Mouse (Mus musculus) spleen, postnatal 36 days (tissue): ENCODE data around the gene Gria4.
"Not testable (repeated sequence)": the region's sequence is repeated elsewhere in the genome, so short reads cannot be mapped to it uniquely, and the experiment has no call there.

Source experiments
- DNase-seq, 2 experiments: peaks; one replicate each; pipeline ENCODE4 v3.0.0; 2022; ENCODE audit warnings: low spot score in 2 of 2, mixed read lengths in 1 of 2

Gria4 gene

DNA sequence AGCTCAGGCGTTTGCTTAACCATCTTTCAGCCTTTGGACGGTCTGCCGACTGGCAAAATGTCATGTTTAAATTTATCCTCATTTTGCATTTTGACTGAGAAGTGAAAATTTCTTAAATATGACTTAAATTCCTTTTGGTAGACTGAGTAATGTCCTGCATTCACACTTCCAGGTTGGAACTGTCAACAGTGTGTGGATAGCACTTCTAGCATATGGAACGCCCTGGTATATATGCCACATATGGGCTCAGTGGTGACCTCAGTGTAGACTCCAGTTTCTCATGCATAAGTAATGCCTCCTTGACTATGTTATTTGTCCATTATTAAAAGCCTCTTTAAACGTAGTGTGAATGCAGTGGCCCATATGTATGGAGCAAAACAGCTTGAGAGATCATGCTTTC lies 222.4 kb downstream of the Gria4 start:
- DNase-seq, result no peak

DNA sequence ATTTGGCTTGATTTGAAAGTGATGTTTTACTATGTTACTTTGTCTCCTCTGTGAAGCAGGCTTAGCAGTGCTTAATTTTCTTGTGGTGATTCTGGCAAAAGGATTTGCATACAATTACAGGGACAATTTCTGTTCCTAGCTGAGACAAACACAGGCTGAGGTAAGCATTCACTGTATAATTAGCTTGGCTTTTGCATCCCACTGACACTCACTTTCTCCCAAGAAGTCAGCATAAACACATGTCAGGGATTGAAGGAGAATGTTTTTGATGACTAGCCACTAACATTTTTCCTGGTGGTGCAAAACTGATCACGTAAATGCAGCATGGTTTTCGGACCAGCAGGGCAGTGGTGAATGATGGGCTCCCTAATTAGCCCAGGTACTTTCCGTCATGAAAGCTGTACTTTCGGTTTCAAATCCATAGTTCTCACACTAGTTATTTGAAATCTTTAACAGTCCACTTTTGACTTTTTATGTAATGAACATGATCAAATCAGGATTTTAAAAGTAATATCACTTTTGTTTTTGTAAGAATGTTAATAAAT lies 240.5 kb downstream of the Gria4 start:
- DNase-seq, result no peak

DNA sequence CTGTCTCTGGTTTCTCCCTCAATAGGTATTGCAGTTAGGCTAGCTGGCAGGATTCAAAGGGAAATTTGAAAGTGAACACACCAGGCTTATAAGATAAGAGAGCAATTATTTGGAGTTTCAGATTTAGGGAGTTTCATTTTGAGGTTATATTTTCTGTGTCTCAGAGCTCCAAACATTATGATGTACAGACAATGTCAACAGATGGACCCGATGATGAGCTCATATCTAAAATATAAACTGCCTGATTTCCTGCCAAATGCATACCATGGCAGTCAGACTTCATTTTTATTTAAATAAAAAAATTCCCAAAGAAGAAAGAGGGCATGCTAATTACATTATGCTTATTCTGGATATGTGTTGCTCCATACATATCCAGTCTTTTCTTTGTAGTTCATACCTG lies 256.8 kb downstream of the Gria4 start:
- DNase-seq, result no peak

DNA sequence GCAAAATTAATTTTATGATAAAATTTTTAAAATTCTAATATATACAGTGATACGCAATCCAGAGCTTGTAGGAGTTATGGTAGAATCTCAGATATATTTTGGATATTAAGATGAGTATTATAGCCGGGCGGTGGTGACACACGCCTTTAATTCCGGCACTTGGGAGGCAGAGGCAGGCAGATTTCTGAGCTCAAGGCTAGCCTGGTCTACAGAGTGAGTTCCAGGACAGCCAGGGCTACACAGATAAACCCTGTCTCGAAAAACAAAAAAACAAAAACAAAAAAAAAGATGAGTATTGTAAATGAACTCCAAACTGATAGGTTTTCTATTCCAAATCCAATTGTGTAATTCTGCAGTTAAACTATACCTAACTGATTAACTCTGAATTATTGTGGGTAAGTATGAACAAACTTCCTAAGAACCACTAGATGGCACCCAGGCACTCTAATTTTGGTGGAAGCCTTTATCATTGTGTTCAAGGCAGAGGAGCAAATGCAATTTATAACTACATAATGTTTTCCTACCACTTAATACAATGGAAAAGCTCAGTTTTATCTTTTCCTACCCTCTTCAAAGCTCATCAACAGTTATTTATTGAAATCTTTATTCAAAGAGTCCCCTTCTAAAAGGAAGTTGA lies 259.4 kb downstream of the Gria4 start:
- no peak for DNase-seq

DNA sequence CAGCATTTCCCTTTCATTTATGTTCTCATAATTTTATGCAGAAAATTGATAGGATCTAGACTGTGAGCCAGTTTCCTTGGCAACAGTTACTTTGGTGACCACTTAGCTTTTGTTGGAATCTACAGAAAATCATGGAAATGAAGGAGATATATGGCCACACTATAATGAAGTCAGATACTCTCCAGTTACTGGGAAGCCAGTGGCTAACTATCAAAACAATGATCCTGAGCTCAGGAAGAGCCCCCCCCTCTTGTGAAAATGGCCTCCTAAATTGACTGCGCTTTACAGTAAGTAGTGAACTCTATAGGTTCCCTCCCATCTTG lies 281.5 kb downstream of the Gria4 start:
- DNase-seq, result no peak

DNA sequence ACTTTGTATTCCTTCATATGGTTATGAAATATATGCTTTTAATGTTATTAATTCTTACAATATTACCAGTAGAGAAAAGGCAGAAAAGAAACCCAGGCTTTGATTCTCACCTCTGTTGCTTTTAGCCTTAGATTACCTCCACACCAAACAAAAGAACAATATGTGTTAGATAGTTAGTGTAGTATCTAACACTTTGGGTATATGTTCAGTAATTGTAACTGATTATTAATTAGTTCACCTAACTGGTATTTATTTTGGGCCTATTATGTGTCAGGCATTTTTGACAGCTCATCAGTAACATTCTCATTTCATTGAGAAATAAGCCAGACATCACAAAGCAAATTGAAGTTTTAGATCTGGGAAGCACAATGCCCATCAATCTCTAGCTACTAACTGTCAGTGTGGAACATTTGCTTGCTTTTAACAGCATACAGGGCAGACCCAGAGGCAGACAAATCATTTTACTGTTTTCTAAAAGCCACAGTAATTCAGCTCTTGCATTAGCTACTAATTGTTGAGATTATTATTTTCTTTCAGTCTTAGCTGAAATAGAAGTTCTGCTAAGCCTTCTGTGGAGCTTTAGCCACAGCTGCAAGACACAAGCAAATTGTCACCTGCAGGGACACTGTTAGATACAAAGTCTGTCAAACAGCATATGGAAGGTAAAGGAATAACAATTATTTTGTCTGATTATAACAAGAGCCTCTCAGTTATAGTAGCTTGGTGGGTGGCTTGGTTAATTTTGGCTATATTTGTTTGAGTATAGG lies 282.1 kb downstream of the Gria4 start:
- no peak for DNase-seq

DNA sequence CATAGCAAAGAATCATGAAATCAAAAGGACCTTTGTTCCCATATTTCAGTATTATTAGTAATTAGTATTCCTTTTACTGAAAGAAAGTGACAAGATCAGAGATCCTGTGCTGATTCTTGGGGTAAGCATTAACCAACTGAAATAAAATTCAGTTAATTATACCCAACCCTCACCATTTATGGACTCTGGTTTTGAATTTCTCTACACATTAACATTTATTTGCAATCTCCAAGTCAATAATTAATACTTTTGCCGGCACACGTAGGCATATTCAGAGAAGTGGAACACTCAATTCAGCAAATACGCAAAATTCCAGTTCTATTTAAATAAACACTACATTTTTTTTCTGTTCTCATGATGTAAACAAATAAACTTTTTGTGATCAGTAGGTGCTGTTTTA lies 289.9 kb downstream of the Gria4 start:
- DNase-seq, result no peak

DNA sequence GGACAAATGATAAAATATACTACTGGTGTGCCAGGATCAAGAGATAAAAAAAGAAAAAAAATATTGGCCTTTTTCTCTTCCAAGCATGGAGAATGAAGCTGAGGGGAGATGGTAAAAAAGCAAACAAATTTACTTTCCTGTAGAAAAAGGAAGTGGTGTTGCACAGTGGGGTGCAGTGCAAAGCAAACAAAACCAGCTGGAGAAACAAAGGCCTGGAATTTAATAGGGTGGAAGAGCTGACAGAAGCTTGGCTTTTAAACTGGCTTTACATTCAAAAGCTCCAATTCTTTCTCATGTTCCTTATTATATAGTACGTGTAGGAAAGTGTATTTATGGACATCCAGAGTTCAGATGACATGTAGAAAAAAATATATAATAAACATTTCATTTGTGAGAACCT lies 290.9 kb downstream of the Gria4 start:
- DNase-seq, result no peak

DNA sequence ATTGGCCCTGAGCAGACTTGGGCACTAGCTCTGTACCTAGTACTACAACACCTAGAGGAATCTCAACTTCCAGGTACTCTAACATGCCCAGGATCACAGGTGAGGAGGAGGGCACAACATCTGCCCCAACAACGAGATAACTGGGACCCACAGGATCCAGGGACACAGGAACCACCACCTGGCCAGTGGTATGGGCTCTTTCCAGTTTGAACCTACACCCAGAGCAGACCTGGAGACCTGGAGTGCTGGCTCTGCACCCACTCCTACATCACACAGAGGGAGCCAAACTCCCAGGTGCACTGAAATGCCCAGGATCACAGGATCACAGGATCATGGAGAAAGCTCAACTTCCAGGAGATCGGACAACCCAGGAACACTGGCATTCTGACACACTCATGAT lies 309.6 kb downstream of the Gria4 start:
- DNase-seq, result no peak

DNA sequence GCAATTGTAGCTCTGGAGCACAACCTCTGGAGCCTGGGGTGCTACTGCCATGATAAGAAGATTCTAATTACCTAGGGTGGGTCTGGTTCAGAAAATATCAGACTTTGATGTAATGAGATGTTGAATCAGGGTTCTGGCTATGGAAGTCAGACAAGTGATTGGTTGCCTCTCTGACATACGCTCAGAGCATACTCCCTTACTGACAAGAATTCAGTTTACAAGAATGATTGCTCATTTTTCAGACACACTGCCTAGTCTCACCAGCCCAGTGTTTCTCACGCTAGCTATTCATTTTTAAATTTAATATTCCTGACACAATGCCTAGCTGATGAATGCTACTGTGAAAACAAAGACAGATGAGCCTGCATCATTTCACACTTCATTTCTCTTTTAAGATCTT lies 311.5 kb downstream of the Gria4 start:
- no peak for DNase-seq

DNA sequence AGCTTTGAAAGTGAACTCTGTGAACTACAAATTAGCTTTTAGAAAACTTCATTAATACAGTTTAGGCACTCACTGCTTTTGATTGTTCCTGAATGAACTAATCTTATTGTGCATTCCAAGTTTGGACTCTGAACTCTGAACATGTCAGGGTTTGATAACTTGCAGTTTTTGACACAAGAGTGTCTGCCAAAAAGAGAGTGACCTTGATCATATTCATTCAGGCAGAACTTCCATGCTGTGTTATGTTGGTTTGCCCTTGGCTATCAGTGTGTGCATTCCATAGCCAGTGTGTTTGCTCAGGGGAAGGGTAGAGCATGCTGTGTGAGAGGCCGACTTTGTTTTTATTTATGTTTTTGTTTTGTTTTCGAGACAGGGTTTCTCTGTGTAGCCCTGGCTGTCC lies 325.2 kb downstream of the Gria4 start:
- DNase-seq, result no peak

DNA sequence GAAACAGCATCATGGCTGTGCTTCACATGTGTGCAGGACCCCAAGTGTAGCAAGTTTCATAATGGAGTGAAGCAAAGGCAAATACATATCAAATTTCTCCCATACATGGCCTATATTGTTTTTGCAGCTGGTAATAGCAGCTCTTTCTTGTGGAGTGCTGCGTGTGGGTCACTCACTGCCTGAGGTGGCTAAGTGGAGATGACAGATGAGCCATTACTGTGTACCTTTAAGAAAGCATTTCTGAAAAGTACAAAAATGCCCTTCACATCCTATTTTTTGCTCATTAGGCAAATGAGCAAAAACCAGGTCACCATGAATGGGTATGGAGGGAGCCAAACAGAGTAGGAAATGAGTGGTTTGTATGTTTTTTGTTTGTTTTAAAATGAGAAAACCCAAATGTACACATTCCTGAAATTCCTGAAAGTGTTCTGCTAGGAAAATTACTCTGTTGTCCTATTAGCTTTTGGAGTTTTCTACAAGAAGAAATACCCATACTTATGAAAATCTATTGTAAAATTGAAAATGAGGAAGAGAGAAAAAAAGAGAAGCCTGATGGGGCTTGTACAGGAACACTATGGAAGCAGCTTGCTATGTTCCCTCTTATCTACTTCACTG lies 336.5 kb downstream of the Gria4 start:
- no peak for DNase-seq

DNA sequence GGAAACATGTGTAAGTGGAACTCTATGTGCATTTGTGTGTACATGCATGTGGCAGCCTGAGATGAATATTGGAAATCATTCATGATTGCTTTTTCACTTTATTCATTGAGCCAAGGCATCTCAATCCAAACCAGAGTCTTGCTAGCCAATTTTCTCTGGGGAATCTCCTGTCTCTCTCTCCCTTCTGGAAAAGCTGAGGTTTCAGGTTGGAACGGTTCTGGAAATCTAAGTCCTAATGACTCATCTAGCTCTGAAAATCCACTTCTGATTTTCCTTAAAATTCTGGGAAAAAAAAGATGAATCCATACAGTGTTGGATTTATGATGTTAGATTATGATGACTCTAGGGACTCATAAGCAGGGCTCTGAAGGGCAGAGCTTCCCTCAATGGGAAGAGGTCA lies 337.8 kb downstream of the Gria4 start:
- DNase-seq, result no peak

DNA sequence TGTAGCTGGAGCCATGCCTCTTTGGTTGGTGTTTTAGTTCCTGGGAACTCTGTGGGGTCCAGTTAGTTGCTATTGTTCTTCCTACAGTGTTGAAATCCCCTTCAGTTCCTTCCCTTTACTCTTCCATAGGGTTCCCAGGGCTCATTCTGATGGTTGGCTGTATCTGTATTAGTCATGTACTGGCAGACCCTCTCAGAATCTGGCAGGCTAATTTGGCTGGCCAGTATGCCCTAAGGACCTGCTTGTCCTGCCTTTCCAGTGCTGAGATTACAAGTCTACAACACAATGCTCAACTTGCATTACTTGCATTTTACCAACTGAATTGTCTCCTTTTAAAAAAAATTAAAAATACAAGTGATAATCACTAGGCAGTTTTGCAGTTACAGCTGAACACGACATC lies 338.4 kb downstream of the Gria4 start:
- no peak for DNase-seq

DNA sequence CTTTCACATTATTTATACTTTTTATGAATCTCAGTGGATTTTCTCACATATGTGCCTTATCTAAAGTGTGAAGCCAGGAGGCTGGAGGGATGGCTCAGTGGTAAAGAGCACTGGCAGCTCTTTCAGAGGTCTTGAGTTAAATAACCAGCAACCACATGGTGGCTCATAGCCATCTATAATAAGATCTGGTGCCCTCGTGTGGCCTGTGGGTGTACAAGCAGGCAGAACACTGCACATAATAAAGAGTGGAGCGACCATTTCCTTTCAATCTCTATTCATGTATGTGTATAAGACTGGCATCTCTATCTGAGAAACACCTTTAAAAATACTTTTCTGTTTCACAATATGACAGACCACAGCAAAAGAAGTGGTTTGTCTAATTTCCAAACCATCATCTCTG lies 353.1 kb downstream of the Gria4 start:
- DNase-seq, result peak; percentile 6 to 8

DNA sequence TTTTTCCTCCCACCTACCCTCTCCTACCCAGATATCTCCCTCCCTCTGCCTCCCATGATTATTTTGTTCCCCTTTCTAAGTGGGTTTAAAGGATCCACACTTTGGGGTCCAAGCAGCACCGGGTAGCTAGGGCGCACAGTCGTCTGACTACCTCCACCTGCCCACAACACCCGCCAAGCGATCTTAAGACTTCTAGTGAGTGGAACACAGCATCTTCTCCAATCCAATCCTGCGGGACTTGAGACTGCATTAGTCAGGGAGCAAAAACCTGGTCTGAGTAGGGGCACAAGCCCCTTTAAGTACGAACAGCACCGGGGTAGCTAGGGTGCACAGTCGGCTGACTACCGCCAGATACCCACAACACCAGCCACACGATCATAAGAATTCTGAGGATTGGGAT lies 395.2 kb downstream of the Gria4 start:
- not testable (repeated sequence) for DNase-seq

DNA sequence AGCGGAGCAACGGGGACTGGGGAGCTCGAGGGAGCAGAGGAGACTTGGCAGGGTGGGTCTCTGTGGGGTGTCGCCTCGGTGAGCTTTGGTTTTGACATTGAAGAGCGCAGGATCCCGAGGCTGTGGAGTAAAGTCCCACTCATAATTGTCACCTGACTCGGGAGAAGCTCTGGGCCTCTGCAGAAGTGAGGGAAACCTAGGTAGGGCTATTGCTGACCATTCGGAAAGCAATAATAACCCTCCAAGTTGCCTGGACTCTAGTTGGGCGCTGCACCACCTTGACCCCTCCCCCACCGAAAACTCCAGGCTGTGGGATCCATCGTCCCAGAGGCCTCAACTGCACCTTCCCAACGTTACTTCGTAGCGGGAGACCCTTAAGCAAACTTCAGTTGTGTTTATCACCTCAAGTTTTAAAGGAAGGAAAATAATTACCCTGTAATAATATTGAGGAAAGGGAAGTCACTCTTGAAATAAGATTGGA lies 419.4 kb downstream of the Gria4 start:
- no peak for DNase-seq

DNA sequence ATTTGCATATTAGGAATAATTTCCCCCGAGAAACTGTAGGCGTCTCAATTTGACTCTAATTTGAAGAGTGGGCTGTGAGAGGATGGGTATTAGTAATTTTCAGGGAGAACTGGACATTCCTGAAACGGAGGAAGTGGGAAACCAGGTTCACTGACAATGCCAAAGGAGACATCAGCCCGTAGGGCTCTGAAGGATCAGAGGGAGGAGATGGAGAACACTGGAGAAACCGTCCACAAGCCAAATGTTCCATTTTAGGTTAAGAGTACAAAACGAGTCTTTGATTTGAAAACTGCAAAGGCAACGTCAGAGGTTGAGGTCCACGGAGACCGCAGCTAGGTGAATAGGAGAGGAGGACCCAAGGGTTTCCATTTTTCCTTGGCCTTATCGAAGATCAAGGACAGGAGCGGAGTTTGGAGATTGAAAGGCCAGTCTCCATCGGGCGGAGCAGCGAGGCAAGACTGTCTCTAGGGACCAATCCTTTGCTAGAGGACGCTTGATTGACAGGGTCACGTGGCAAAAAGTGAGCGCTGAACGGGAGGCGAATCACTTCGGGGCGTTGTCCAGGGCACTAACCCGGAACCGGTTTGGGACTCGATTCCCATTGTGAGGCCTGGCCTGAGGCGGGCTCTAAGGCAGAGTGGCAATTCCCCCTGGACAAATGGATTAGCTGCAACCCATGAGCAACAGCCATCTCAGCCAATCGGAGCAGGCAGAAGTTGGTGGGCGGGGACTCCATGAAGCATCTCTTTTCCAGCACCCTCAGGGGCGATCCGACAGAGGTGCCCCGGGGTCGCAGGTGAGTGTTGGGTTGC lies 420.0 kb downstream of the Gria4 start, which contains the start of gene Msantd4:
Gene Msantd4 (plus strand): TSS at position 735 of the 812 bp plus-strand sequence.
- DNase-seq, result peak; percentile 93 to 94
